Mouse (Mus musculus): ENCODE results near the gene Ahcy.

DNA sequence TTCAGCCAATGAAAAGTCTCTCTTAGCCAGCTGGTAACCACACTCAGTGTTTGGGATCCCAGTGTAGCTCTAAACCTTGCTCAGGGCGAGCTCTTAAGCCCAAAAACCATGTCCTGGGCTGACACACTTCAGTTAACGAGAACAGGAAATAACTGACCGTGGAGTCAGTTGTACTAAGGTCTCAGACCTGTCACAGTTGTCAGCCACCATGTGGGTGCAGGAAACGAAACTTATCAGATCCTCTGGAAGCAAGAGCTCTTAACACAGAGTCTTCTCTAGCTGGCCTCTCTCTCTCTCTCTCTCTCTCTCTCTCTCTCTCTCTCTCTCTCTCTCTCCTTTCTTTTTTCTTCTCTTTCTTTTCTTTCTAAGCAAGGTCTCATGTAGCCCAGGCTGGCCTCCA lies 19.1 kb upstream of the Ahcy start:
- TF ChIP-seq CTCF (IDR thresholded peaks at IDR 0.05) (no peak), EP300 (IDR thresholded peaks at IDR 0.05) (no peak)
